Mouse (Mus musculus): ENCODE measurements around the gene Cxcr4.

Cxcr4 gene

GRCm38 (mm10) chr1:128567224-128568197 lies 24.6 kb downstream of the Cxcr4 start:
- no peak for DNase-seq

DNA sequence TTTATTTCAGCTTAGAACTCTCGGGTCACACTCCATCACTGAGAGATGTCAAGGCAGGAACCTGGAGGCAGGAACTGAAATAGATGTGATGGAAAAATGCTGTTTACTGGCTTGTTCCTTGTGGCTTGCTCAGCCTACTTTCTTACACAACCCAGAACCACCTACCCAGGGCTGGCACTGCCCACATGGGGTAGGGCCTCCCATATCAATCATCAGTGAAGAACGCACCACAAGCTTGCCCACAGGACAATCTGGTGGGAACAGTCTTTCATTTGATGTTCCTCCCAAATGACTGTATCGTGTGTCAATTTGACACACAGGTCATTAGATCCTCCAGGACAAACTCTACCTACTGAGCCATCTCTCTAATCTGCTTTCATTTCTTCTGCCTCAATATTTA lies 28.2 kb downstream of the Cxcr4 start:
- DNase-seq = no peak

DNA sequence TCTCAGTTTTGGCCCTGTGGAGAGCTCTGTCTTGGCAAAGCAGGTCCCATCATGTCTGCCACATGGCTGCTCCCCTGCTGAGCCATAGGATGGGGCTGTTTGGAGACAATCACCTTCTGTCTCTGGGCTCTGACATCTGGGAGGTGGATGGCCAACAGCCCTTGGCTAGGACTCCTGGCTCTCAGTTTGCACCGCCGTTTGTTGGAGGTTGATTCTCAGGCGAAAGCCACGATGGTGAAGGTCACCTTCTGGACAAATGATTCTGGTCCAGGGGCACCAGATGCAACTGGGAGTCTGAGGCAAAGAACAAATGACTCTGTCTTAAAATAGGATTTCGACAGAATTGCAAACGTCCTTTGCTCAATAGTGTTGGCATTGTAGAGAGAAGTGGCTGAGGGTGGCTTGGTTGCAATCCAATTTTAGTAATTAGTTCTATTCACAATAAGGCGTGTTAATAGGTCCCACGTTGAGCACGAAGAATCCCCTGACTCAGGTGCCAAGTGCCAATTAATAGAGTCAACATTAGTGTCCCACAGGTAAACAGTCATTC lies 30.7 kb downstream of the Cxcr4 start:
- peak in 1 of 2 experiments; percentile 14 for DNase-seq

- peak in 1 of 2 experiments; percentile 16 for DNase-seq
These were observed 31.4 kb downstream of the Cxcr4 start for GRCm38 (mm10) chr1:128560452-128561324.

- no peak for DNase-seq
These were observed 34.1 kb downstream of the Cxcr4 start for GRCm38 (mm10) chr1:128557953-128558352.

DNA sequence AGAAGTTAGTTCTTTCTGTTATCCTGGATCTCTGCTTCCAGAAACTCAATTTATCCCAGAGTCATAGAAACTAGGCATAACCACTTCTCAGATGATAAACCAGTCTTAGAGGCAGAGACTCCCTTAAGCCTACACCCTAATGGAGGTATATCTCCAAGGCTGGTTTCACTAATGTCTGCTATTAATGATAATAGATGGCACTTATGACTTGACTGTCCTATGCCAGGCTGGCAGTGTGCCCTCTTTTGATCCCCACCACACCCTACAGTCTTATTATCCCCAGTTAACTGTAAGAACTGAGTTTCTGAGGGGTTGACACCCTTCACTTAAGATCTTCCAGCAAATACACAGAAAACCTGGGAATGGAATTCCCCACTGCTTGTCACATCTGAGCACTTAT lies 39.5 kb downstream of the Cxcr4 start:
- no peak for DNase-seq

GRCm38 (mm10) chr1:128551743-128552397 lies 40.2 kb downstream of the Cxcr4 start:
- DNase-seq = no peak

DNA sequence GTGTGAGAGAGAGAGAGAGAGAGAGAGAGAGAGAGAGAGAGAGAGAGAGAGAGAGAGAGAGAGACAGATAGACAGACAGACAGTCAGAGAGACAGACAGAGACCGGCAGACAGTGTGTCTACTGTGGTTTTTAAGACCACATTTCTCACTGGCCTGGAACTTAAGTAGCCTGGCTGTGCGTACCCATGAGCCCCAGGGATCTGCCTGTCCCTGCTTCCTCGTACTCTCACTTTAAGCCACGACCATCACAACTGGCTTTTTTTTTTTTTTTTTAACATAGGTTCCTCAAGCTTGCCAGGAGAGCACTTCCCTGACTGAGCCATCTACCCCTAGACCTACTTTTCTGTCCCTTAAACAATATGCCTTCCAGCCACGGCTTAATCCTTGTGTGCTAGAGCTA lies 42.7 kb downstream of the Cxcr4 start:
- peak in 1 of 2 experiments; percentile 8 for DNase-seq

DNA sequence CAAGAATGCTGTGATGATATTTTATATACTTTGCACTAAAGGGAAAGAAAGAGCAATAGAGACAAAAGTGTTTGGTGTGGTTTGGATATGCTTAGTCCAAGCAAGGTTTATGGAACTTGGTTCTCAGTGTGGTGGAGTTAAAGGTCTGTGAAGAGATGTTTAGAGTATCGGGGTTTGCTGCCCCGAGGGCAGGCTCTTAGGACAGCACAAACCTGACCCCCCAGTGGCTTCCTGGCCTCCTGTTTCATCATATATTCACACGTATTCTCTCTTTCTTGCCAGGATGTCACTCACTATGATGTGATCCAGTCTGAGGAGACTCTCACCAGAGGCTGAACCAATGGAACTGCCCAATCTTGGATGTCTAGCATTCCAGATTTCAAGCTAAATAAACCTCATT lies 43.1 kb downstream of the Cxcr4 start:
- DNase-seq = peak; percentile 18 to 31

GRCm38 (mm10) chr1:128548220-128548998 lies 43.7 kb downstream of the Cxcr4 start:
- peak; percentile 58 to 61 for DNase-seq

GRCm38 (mm10) chr1:128545672-128546071 lies 46.4 kb downstream of the Cxcr4 start:
- no peak for DNase-seq

DNA sequence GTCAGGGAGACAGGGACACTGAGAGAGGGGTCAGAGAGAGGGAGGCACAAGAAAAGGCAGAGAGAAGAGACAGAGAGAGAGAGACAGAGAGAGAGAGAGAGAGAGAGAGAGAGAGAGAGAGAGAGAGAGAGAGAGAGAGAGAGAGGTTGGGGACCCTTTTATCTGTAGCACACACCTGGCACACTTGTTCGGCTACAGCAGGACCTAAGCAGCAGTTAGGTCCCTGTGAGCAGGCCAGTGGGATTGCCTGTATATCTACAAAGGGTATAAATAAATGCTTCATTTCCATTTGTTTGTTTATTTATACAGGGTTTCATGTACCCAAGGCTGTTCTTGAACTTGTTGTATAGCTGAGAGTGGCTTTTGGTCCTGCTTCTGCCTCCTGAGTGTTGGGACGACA lies 49.0 kb downstream of the Cxcr4 start:
- no peak for DNase-seq

DNA sequence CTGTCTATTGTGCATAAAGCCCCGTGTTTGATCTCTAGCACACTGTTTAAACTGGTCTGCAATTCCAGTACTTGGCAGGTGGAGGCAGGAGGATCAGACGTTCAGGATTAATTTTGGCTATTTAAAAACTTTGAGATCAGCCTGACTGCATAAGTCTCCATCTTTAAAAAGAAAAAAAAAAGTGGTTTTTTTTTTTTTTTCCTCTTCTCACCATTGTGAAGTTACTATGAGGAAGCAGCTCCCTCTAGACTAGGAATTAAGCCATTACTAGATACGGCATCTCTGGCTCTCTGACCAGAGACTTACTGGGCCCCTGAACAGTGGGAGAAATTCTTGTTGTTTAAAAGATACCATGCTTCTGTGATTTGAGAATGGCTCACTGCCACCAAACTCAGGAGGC lies 49.5 kb downstream of the Cxcr4 start:
- DNase-seq = no peak

DNA sequence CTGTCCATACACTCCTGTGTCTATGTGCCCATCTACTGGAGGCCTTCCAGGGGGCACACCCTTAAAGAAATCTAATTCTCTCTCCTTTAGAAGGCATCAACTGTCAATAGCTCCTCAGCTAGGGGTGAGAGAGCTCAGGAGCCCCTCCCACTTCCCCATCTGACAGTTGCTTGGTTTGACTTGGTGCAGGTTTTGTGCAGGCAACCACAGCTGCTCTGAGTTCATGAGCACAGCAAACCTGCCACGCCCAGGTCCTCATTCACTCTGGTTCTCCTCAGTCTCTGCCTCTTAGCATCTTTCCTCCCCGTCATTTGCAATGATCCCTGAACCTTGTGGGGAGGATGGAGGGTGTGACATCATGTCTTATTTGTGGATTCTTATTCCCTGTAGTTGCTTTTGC lies 51.9 kb downstream of the Cxcr4 start:
- peak; percentile 34 to 45 for DNase-seq

GRCm38 (mm10) chr1:128539555-128539954 lies 52.5 kb downstream of the Cxcr4 start:
- DNase-seq = no peak

Measured in B cell, adult 2 months (primary cell).